Mouse (Mus musculus): ENCODE measurements at regions not wholly inside any gene's neighbourhood (a gene's known extent, or its start where the extent isn't known, plus 50 kb on each side); places are given as distances from the start of the nearest gene placed in this dataset.

DNA sequence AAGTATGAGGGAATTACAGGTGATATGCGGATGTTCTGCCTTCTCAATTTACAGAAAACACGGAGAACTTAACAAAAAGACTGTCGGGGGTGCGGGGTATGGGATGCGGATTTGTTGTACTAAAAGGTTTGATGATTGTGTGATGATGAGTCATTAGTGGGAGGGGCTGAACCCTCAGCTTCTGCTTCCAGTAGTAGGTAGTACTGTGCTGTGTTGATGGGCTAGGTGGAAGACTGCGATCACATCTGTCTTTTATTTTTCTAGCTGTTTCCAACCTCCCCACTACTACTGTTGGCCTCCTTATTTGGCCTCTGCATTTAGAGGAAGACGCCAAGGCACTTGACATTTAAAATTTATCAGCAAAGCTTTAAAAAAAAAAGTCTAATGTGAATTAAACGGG lies 318.8 kb downstream of the 3100002H09Rik start:
- TF ChIP-seq CTCF (IDR thresholded peaks at IDR 0.05; ENCODE audit: low read depth) (no peak), EP300 (IDR thresholded peaks at IDR 0.05; ENCODE audit: low read depth) (no peak)

Data from liver, postnatal 0 days (tissue).